24 mouse cellular contexts compared by ENCODE assay signal in the genomic region with DNA sequence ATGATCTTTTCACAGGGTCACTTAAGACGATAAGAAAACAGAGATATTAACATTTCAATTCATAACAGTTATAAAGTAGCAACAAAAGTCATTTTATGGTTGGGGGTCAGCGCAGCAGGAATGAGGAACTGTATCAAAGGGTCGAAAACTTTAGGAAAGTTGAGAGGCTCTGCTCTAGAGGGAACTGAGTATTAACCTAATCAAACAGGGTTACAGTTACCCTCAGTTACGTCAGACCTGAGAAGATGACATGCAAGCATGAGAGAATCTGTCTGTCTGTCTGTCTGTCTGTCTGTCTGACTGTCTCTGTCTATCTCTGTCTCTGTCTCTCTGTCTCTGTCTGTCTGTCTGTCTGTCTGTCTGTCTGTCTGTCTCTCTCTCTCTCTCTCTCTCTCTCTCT.
"Had no signal": no experiment of that assay in that cellular context is flagged by ENCODE, and none has a peak within 500 bp of the region (broad histone marks: within the 10 kb centered on the region; RNA-seq: fewer than 3 reads in every experiment).

No protein-coding gene starts in this region.

- H3K4me3 ChIP-seq: heart, embryonic 10.5 days; heart, embryonic 12.5 days; hindbrain, embryonic 10.5 days; hindbrain, embryonic 12.5 days; hindbrain, embryonic 15.5 days; intestine, embryonic 15.5 days; layer of hippocampus, adult 2 months; left cerebral cortex, adult 2 months; limb, embryonic 10.5 days; limb, embryonic 12.5 days had no signal

- ATAC-seq: inflammation-experienced regulatory T-cells, adult 6 months; intestine, embryonic 15.5 days; intestine, postnatal 0 days had no signal

- H3K36me3 ChIP-seq: heart, embryonic 10.5 days; heart, embryonic 12.5 days; hindbrain, embryonic 10.5 days; hindbrain, embryonic 12.5 days; hindbrain, embryonic 15.5 days; intestine, embryonic 15.5 days; limb, embryonic 10.5 days; limb, embryonic 12.5 days had no signal

- H3K4me1 ChIP-seq: heart, embryonic 10.5 days; heart, embryonic 12.5 days; hindbrain, embryonic 10.5 days; hindbrain, embryonic 12.5 days; hindbrain, embryonic 15.5 days; intestine, embryonic 15.5 days; limb, embryonic 12.5 days had no signal

- H3K27me3 ChIP-seq: hindbrain, embryonic 12.5 days; hindbrain, embryonic 15.5 days; intestine, embryonic 15.5 days; limb, embryonic 12.5 days had no signal

- H3K9me3 ChIP-seq: heart, embryonic 10.5 days; heart, embryonic 12.5 days; hindbrain, embryonic 10.5 days; hindbrain, embryonic 12.5 days; hindbrain, embryonic 15.5 days; intestine, embryonic 15.5 days; limb, embryonic 10.5 days; limb, embryonic 12.5 days had no signal

- H3K27ac ChIP-seq: heart, embryonic 10.5 days; hindbrain, embryonic 10.5 days; hindbrain, embryonic 12.5 days; hindbrain, embryonic 15.5 days; intestine, embryonic 15.5 days; layer of hippocampus, adult 2 months; left cerebral cortex, adult 2 months; limb, embryonic 10.5 days; limb, embryonic 12.5 days had no signal

- H3K9ac ChIP-seq: heart, embryonic 12.5 days; hindbrain, embryonic 12.5 days; hindbrain, embryonic 15.5 days; intestine, embryonic 15.5 days; limb, embryonic 12.5 days had no signal

- DNase-seq: gastrocnemius, postnatal 14 days; gastrocnemius, postnatal 36 days; heart, adult 18-20 months; heart, postnatal 10 days; heart, postnatal 4 days; kidney, adult 18-20 months; kidney, adult 8-10 months; kidney, postnatal 10 days; kidney, postnatal 25 days; kidney, postnatal 4 days; liver had no signal

- H3K4me2 ChIP-seq: heart, embryonic 12.5 days; hindbrain, embryonic 12.5 days; hindbrain, embryonic 15.5 days; intestine, embryonic 15.5 days; limb, embryonic 12.5 days; liver, embryonic 11.5 days had no signal
